Mouse (Mus musculus) erythroblast, embryonic 14.5 days (primary cell): ENCODE results near the gene H2-DMa.

Experiments used
- GATA1 ChIP-seq: IDR thresholded peaks from 2 replicates; pipeline ENCODE4 v1.6.1; 2012; ENCODE audit warnings: low read length, inconsistent platforms, mixed read lengths
- TAL1 ChIP-seq: IDR thresholded peaks from 3 replicates; pipeline ENCODE4 v1.6.1; 2012; ENCODE audit warnings: low read length, inconsistent platforms, mixed read lengths

- no peak for TF ChIP-seq GATA1
- TF ChIP-seq TAL1, result no peak
Observed at GRCm38 (mm10) chr17:34131911-34132310, 12.6 kb downstream of the H2-DMa start.
